Mouse (Mus musculus) brain, adult 10 weeks (tissue): ENCODE measurements around the gene Imp3. TPM values are rescaled to one million over a fixed set of nuclear protein-coding genes. Genes with fewer than 3 reads are reported as not detected.

Experiments
- polyA plus RNA-seq: library from polyadenylated mRNA; stranded (reverse); fragments of 350-450 nt; fragmentation: Illumina TruSeq; extraction: RNeasy Lipid Tissue Mini Kit (QIAGEN cat#74804); gene quantifications from one replicate; pipeline ENCODE4 v1.2.3, GENCODE M21; 2015; ENCODE audit warnings: low read depth, low replicate concordance

Imp3 gene
- 59.4 TPM for polyA plus RNA-seq

DNA sequence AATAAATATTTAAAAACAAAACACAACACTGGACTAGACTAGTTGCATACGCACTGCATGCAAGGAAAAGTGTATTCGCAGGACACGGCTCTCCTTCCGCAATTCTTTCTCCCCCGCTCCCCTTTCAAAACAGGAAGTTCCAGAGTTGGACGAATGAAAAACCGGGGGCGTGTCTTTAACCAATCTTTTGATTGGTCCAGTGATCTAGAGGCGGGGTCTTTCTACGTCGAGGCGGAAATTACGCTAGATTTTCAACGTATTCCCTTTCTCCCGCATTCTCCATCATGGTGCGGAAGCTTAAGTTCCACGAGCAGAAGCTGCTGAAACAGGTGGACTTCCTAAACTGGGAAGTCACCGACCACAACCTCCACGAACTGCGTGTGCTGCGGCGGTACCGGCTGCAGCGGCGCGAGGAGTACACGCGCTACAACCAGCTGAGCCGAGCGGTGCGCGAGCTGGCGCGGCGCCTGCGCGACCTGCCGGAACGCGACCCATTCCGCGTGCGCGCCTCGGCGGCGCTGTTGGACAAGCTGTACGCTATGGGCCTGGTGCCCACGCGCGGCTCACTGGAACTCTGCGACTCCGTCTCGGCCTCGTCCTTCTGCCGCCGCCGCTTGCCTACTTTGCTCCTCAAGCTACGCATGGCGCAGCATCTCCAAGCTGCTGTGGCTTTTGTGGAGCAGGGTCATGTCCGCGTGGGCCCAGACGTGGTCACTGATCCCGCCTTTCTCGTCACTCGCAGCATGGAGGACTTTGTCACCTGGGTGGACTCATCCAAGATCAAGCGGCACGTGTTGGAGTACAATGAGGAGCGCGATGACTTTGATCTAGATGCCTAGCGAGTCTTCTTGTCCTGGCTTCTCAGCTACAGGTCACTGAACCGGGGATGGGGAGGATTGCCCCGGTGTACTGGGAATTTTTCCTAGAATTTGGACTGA lies at the start of gene Imp3:
Gene Imp3, plus strand, starts transcription at position 253 of the 938 bp plus-strand sequence.

DNA sequence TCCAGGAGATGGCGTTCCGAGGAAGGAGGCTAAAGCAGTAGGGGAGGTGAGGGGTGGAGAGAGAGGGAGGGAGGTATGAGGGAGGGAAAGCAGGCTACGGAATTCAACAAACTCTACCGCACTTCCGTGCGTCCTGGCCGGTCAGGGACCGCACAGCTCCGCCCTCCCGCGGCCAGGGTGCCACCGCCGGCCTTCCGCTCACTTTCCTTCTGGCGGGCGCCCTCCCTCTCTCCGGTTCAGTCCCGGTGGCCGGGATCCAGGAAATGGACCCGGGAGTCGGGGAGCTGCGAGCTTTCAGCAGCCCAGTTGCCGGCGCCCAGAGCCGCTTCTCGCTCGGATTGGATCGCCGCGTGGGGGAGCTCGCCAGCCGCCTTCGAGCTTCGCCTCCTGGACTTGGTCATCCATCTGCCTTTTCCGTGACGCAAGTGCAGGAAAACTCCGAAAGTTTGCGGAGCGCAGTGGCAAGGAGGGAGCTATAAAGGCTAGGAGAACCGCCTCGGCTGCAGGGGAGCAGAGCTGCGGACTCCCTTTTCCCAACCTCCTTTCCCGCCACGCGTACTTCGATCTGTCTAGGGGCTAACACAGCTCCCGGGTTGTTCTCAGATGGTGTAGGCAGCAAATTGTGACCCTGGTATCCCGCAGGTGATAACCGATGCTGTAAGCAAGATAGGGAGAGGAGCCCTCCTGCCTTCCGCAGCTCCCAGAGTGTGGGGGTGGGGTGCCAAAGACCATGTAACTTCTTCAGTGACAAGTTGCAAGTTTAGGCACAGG lies 9.0 kb upstream of the Imp3 start, which contains the start of gene Snx33:
Gene Snx33, minus strand, starts transcription at position 331 of the 771 bp plus-strand sequence.

GRCm38 (mm10) chr9:56950414-56951400 lies 13.4 kb downstream of the Imp3 start, which contains the start of gene Snupn:
Gene Snupn, plus strand, starts transcription at chr9:56950878.

Other genes starting within 250 kb of the Imp3 start
- 242 TPM for gene Lingo1, start 141.0 kb upstream of the Imp3 start, polyA plus RNA-seq
- gene Odf3l1, start 72.8 kb upstream of the Imp3 start, polyA plus RNA-seq, result not detected
- 10.1 TPM for gene Cspg4, start 72.4 kb upstream of the Imp3 start, polyA plus RNA-seq
- gene Snx33, start 9.1 kb upstream of the Imp3 start, polyA plus RNA-seq, result 5.6 TPM
- gene Snupn, start 13.4 kb downstream of the Imp3 start, polyA plus RNA-seq, result 20.3 TPM
- gene Ptpn9, start 57.4 kb downstream of the Imp3 start, polyA plus RNA-seq, result 21.3 TPM
- 15.9 TPM for gene Sin3a, start 134.6 kb downstream of the Imp3 start, polyA plus RNA-seq
- 92.8 TPM for gene Man2c1, start 193.2 kb downstream of the Imp3 start, polyA plus RNA-seq
- gene Neil1, start 210.8 kb downstream of the Imp3 start, polyA plus RNA-seq, result 8.2 TPM
- 118 TPM for gene Commd4, start 220.9 kb downstream of the Imp3 start, polyA plus RNA-seq